ENCODE assay signal across 9 mouse cellular contexts in the genomic region with DNA sequence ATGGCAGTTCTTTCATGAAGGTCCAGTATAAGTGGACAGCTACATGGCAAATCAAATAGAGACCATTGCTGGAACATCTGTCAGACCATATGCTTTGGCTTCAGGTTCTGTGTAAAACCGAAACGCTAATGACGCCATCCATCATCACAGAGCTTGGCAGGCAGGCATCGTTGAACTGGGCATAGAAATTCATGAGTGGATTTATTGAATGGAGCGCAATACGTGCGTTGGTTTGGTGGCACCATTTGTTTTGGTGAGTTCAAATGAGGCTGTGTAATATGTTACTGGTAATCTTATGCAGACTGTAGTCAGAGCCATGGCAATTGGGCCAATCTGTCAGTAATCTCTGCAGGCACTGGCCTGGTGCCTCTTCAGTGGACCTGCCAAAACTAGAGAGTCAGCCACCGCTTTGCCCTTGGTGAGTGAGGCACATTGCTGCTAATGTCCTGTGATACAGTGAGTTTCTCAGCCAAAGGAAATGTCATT.
DNase-seq lines count a peak whose midpoint lies in the region; ATAC-seq and TF ChIP-seq lines count a peak whose summit lies in the region.
"Had no signal": no experiment of that assay in that cellular context is flagged by ENCODE, and none has a peak within 500 bp of the region (broad histone marks: within the 10 kb centered on the region; RNA-seq: fewer than 3 reads in every experiment).

No protein-coding gene starts in this region.

- H3K27ac ChIP-seq in liver, adult 2 months (replicated peaks; ENCODE audit: insufficient read depth, low read depth, low read length) = no peak overlapping the region
- no peak overlapping the region for H3K27ac ChIP-seq in liver, postnatal 0 days (ENCODE audit: low read depth)
- H3K27ac ChIP-seq in forebrain, embryonic 16.5 days (ENCODE audit: low read length) = no peak overlapping the region

- no peak for TF ChIP-seq EP300 in liver, postnatal 0 days (IDR thresholded peaks at IDR 0.05; ENCODE audit: low read depth)

- TF ChIP-seq POLR2A in liver, adult 2 months (IDR thresholded peaks at IDR 0.05; ENCODE audit: extremely low read depth, insufficient read depth, low read length) = no peak

- H3K4me1 ChIP-seq in liver, adult 2 months (ENCODE audit: control insufficient read depth, insufficient read depth, low read length) = no peaks in the 10 kb centered on the region
- no peaks in the 10 kb centered on the region for H3K4me1 ChIP-seq in liver, postnatal 0 days (ENCODE audit: insufficient read depth)
- H3K4me1 ChIP-seq in forebrain, embryonic 16.5 days (replicated peaks; ENCODE audit: control insufficient read depth, insufficient read depth, low read length) = no peaks in the 10 kb centered on the region; the same call in 1 of the 2 replicates

- H3K79me2 ChIP-seq in liver, adult 2 months (ENCODE audit: control insufficient read depth, insufficient read depth, low read length) = peaks cover 3% of the 10 kb centered on the region; the same call in 1 of the 2 replicates

- no peaks in the 10 kb centered on the region for H3K27me3 ChIP-seq in liver, adult 2 months (ENCODE audit: control insufficient read depth, insufficient read depth, low read length)
- no peaks in the 10 kb centered on the region for H3K27me3 ChIP-seq in liver, postnatal 0 days (ENCODE audit: insufficient read depth, low read length)
- H3K27me3 ChIP-seq in forebrain, embryonic 16.5 days (replicated peaks; ENCODE audit: control insufficient read depth, insufficient read depth, low read length) = no peaks in the 10 kb centered on the region

- ATAC-seq in liver, postnatal 0 days = no peak
- ATAC-seq in forebrain, embryonic 16.5 days = peak; percentile 98
- no peak for ATAC-seq in granulocyte monocyte progenitor cell, adult 5-6 weeks (replicated peaks; ENCODE audit: poor library complexity, severe bottlenecking)

- peak; percentile 45 for DNase-seq in liver, adult 2 months (ENCODE audit: extremely low read depth, low read depth, low spot score)
- DNase-seq in liver, postnatal 0 days = no peak
- DNase-seq in cerebellum, adult 11 months = peak; percentile 62
- peak; percentile 42 to 56 for DNase-seq in layer of hippocampus, postnatal 10 days (ENCODE audit: low spot score in 2 of 2)
- DNase-seq in thymus, postnatal 14 days = no peak
- DNase-seq: kidney, adult 9 months had no signal

- no peak overlapping the region for H3K9ac ChIP-seq in liver, adult 2 months (ENCODE audit: low read depth, low read length)
- H3K9ac ChIP-seq in liver, postnatal 0 days (replicated peaks) = no peak overlapping the region
- no peak overlapping the region for H3K9ac ChIP-seq in forebrain, embryonic 16.5 days (replicated peaks; ENCODE audit: low read depth, low read length)

- 82% methylated on average over 8 of the region's 8 CpGs for WGBS in liver, adult 2 months
- WGBS in liver, postnatal 0 days (ENCODE audit: insufficient replicate concordance) = 86% methylated on average over 8 of the region's 8 CpGs
- WGBS in forebrain, embryonic 16.5 days = 28% methylated on average over 8 of the region's 8 CpGs

- H3K9me3 ChIP-seq in liver, postnatal 0 days (ENCODE audit: low read length) = no peaks in the 10 kb centered on the region
- no peaks in the 10 kb centered on the region for H3K9me3 ChIP-seq in forebrain, embryonic 16.5 days (ENCODE audit: control insufficient read depth, low read length)
- H3K9me3 ChIP-seq: G1E had no signal

- H3K4me2 ChIP-seq in liver, postnatal 0 days (ENCODE audit: low read depth, low read length) = no peak overlapping the region
- no peak overlapping the region for H3K4me2 ChIP-seq in forebrain, embryonic 16.5 days (ENCODE audit: low read length)

- H3K36me3 ChIP-seq in liver, adult 2 months (ENCODE audit: control insufficient read depth, insufficient read depth, low read length) = no peaks in the 10 kb centered on the region; the same call in 1 of the 2 replicates
- no peaks in the 10 kb centered on the region for H3K36me3 ChIP-seq in liver, postnatal 0 days (replicated peaks; ENCODE audit: insufficient read depth, low read length)
- H3K36me3 ChIP-seq in forebrain, embryonic 16.5 days (ENCODE audit: control insufficient read depth, insufficient read depth) = no peaks in the 10 kb centered on the region
- H3K36me3 ChIP-seq: G1E had no signal

- no peak for TF ChIP-seq CTCF in liver, adult 2 months (IDR thresholded peaks at IDR 0.05; ENCODE audit: low read depth, low read length)
- no peak for TF ChIP-seq CTCF in liver, postnatal 0 days (IDR thresholded peaks at IDR 0.05; ENCODE audit: low read depth)

- no peak overlapping the region for H3K4me3 ChIP-seq in liver, adult 2 months (ENCODE audit: insufficient read depth, low read depth, low read length)
- no peak overlapping the region for H3K4me3 ChIP-seq in liver, postnatal 0 days (ENCODE audit: low read depth, low read length)
- H3K4me3 ChIP-seq in forebrain, embryonic 16.5 days (replicated peaks; ENCODE audit: low read length) = no peak overlapping the region

Comparison
In these comparisons a context has a peak if more than half of its experiments do, and no peak if none do; other contexts are left out.
1. DNase-seq: peak in liver, adult 2 months (single experiment), cerebellum, adult 11 months (single experiment) and layer of hippocampus, postnatal 10 days (2 of 2); none in liver, postnatal 0 days (single experiment) and thymus, postnatal 14 days (single experiment).